Mouse (Mus musculus) ES-Bruce4 (cell line): ENCODE measurements around the gene Kcnj4.

Source experiments
- CTCF ChIP-seq: IDR thresholded peaks from one replicate; pipeline ENCODE4 v1.8.1; 2011; ENCODE audit warnings: low read depth, low read length
- EP300 ChIP-seq: IDR thresholded peaks from 2 replicates; pipeline ENCODE4 v1.6.1; 2011; ENCODE audit warnings: low read depth, low read length; ENCODE audit not compliant: insufficient read depth
- POLR2A ChIP-seq: IDR thresholded peaks from one replicate; pipeline ENCODE4 v1.8.1; 2011; ENCODE audit warnings: low read length; ENCODE audit not compliant: insufficient read depth

DNA sequence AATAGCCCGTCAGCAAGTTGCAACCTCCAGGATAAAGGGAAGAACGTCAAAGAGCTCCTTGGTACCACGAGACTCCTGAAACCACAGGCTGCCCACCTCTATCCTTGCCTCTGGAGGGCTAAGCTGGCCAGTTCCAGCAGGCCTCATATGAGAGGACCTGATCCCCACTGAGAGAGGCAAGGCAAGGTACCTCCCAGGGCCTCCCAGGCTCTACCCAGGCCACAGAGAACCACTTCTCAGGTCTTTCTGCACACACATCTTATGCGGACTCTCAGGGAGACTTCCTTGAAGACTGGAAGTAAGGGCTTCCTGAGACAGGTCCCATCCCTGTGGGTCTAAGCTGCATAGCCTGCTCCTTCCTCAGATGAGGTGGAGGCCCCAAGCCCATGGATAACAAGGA is 65.7 kb downstream of the Kcnj4 start:
- TF ChIP-seq EP300 (no peak), CTCF (no peak), POLR2A (no peak)
